Mouse (Mus musculus) left cerebral cortex, postnatal 4 days (tissue): Measurements from ENCODE around the gene S100a6. TPM values are rescaled to one million over a fixed set of nuclear protein-coding genes. Genes with fewer than 3 reads are reported as not detected.
A peak's percentile ranks its signal among the peaks of the same experiment; 100 is the strongest.

ENCODE experiments used
- DNase-seq: peaks from one replicate; pipeline ENCODE4 v3.0.0-alpha.2; 2022
- intact Hi-C: fragments of 180-260 bp; cut with DNase I; formaldehyde crosslinking; loops from one replicate; pipeline ENCODE4 v1.15.1; 2025
- total RNA-seq, 2 experiments: library from RNA; stranded (reverse); gene quantifications; 2 replicates each; pipeline ENCODE4 v1.2.3; 2021

The S100a6 gene
- 10 to 100 TPM; 13.1 to 20.7 TPM for total RNA-seq

- intact Hi-C loops = no loop called here
- peak; percentile 61 for DNase-seq
These were observed at the start of gene S100a6 for GRCm38 (mm10) chr3:90612728-90613291. TSS of gene S100a6 (plus strand) at chr3:90612882.

- intact Hi-C loops = no loop called here
These were observed 38.0 kb upstream of the S100a6 start for GRCm38 (mm10) chr3:90574691-90575090.

GRCm38 (mm10) chr3:90575320-90575719, 37.4 kb upstream of the S100a6 start:
- intact Hi-C loops = no loop called here
- DNase-seq = no peak

More at GRCm38 (mm10) chr3:90574691-90575090, 38.0 kb upstream of the S100a6 start:
- no peak for DNase-seq

GRCm38 (mm10) chr3:90576351-90577001, 36.2 kb upstream of the S100a6 start:
- intact Hi-C loops = no loop called here
- DNase-seq = no peak

GRCm38 (mm10) chr3:90579433-90579832, 33.2 kb upstream of the S100a6 start:
- intact Hi-C loops = no loop called here

GRCm38 (mm10) chr3:90581141-90581540, 31.5 kb upstream of the S100a6 start:
- no peak for DNase-seq
- intact Hi-C loops = no loop called here

More at GRCm38 (mm10) chr3:90579433-90579832, 33.2 kb upstream of the S100a6 start:
- DNase-seq = no peak

GRCm38 (mm10) chr3:90582156-90582555, 30.5 kb upstream of the S100a6 start:
- intact Hi-C loops = no loop called here

GRCm38 (mm10) chr3:90582556-90582955, 30.1 kb upstream of the S100a6 start:
- no peak for DNase-seq
- intact Hi-C loops = no loop called here

More at GRCm38 (mm10) chr3:90582156-90582555, 30.5 kb upstream of the S100a6 start:
- no peak for DNase-seq

GRCm38 (mm10) chr3:90583893-90584292, 28.8 kb upstream of the S100a6 start:
- peak; percentile 60 for DNase-seq

GRCm38 (mm10) chr3:90585595-90585994, 27.1 kb upstream of the S100a6 start:
- intact Hi-C loops = loop anchor here (5.0 kb wide), 1 partner anchor 67 kb away; the partner anchor contains the start of gene S100a7a
- peak; percentile 47 for DNase-seq

More at GRCm38 (mm10) chr3:90583893-90584292, 28.8 kb upstream of the S100a6 start:
- intact Hi-C loops = no loop called here

- intact Hi-C loops = loop anchor here (5.0 kb wide), 1 partner anchor 66 kb away; the partner anchor contains the start of gene S100a7a
- DNase-seq = no peak
These were observed 26.6 kb upstream of the S100a6 start for GRCm38 (mm10) chr3:90586016-90586643.

- no peak for DNase-seq
- intact Hi-C loops = loop anchor here (5.0 kb wide), 1 partner anchor 65 kb away; the partner anchor contains the start of gene S100a7a
These were observed 25.8 kb upstream of the S100a6 start for GRCm38 (mm10) chr3:90586906-90587305.

- intact Hi-C loops = loop anchor here (5.0 kb wide), 1 partner anchor 65 kb away; the partner anchor contains the start of gene S100a7a
- DNase-seq = no peak
These were observed 25.2 kb upstream of the S100a6 start for GRCm38 (mm10) chr3:90587361-90588101.

- no peak for DNase-seq
- intact Hi-C loops = loop anchor here (5.0 kb wide), 1 partner anchor 63 kb away; the partner anchor contains the start of gene S100a7a
These were observed 23.3 kb upstream of the S100a6 start for GRCm38 (mm10) chr3:90589390-90589789.

- intact Hi-C loops = loop anchor here (5.0 kb wide), 1 partner anchor 62 kb away; the partner anchor contains the start of gene S100a7a
- no peak for DNase-seq
These were observed 22.7 kb upstream of the S100a6 start, which contains the start of gene S100a2 for GRCm38 (mm10) chr3:90589947-90590346. TSS of gene S100a2 (plus strand) at chr3:90590247.

- intact Hi-C loops = no loop called here
These were observed 18.2 kb upstream of the S100a6 start for GRCm38 (mm10) chr3:90594466-90594865.

GRCm38 (mm10) chr3:90595556-90595955, 17.1 kb upstream of the S100a6 start:
- DNase-seq = no peak
- intact Hi-C loops = no loop called here

More at GRCm38 (mm10) chr3:90594466-90594865, 18.2 kb upstream of the S100a6 start:
- DNase-seq = no peak

GRCm38 (mm10) chr3:90596810-90597209, 15.9 kb upstream of the S100a6 start:
- DNase-seq = no peak
- intact Hi-C loops = no loop called here

- intact Hi-C loops = no loop called here
- DNase-seq = no peak
These were observed 14.9 kb upstream of the S100a6 start for GRCm38 (mm10) chr3:90597736-90598135.

- DNase-seq = no peak
- intact Hi-C loops = no loop called here
These were observed 14.5 kb upstream of the S100a6 start for GRCm38 (mm10) chr3:90598212-90598611.
